Mouse (Mus musculus) cerebellum, adult 9-10 months (tissue): Measurements from ENCODE around the gene Arid3c.

ENCODE experiments used
- DNase-seq: peaks from one replicate; pipeline ENCODE4 v3.0.0; 2022

Arid3c gene

DNA sequence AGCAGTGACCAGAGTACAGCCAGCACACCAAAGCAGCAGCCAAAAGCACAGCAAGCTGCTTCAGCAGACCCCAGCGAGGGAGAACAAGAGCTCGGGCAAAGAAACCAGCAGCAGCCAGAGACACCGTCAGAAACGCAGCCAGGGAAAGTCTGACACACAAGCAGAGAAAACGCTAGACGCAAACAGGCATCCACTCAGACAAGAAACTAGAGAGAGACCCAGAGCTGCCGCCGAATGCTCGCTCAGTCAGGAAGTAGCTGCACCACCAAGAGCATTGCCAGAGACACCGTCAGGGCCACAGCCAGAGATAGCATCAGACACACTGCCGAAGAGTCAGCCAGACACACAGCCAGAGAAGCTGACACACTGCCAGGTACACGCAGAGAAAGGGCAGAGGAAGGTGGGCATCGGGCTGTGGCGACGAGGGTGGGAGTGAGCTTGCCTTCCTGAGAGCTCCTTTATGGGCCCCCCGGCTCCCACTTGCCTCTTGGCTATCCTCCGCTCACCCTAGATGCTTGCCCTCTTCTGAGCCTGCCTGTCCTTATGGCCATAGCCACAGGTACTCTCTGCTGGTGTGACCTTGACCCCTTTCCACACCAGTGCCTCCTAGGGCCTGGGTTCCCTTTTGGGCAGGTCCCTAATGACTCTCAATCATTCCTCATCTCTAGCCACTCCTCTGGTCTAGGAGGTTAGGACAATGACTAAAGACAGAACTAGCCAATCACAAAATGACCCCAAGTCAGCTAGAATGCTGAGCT lies 54.5 kb downstream of the Arid3c start:
- peak; percentile 76 for DNase-seq
